Mouse (Mus musculus): ENCODE data around the gene Sdk2.

- TF ChIP-seq CTCF (IDR thresholded peaks at IDR 0.05; ENCODE audit: borderline replicate concordance, extremely low read depth, insufficient read depth, insufficient read length) = no peak
- no peak for TF ChIP-seq POLR2A (IDR thresholded peaks at IDR 0.05; ENCODE audit: borderline replicate concordance, extremely low read depth, insufficient read depth, insufficient read length, poor library complexity, severe bottlenecking)
Measured at GRCm38 (mm10) chr11:113778733-113779679, 287.8 kb downstream of the Sdk2 start.
